Mouse (Mus musculus) ovary, postnatal 14 days (tissue): ENCODE results near the gene Gm17490.

Source experiments
- DNase-seq: peaks from one replicate; pipeline ENCODE4 v3.0.0; 2022; ENCODE audit warnings: low spot score

The Gm17490 gene

DNA sequence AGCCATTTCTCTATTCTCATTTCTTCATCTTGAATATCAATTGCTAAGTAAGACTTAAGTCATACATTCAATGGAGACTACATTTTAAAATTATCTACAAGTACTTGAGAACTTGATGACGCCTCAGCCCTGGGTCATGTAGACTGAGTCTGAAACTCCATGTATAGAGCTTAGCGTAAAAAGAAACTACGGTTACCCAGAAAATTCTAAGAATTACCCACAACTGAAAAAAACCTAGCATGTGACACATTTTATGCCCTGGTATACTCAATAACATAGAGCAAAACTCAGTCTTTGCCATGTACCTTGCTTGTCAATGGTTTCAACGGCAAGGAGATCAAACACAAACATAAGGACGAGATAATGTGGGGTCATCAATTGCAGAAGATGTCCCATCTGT, at the start of gene Gm17490:
Gm17490 (minus strand) TSS at position 375 of the 400 bp plus-strand sequence.
- no peak for DNase-seq

DNA sequence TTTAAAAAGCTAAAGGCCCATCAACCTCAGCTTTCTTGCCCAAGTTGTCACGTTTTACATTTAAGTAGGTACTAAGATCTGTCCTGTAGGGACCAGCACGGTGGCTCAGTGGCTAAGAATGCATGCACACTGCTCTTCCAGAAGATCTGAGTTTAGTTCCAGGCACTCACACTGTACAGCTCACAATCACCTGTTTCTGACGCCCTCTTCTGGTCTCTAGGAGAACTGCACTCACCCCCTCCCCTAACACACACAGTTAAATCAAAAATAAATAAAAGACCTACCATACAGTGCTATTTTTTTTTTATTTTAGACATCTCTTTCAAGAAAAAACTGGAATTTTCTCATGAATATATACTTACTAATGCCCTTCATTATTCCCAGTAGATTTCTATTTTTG, 46.1 kb upstream of the Gm17490 start:
- DNase-seq, result no peak

DNA sequence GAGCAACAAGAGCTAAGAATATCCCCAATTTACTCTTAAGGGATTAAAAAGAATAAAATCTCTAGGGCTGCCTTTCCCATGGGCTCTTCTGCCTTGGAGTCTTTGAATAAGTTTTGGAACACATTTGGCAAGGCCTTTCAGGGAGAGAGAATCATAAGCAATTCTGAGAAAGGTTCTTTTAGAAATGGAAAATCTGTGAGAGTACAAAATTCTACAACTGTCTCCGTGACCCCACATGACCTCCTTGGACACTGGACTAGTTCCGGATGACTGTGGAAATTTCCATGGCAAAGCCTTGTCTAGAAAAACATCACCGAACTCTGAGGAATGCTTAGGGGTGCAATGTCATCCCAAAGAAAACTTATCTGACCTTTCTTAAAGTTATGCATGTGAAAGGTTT, 39.3 kb upstream of the Gm17490 start:
- DNase-seq, result no peak

DNA sequence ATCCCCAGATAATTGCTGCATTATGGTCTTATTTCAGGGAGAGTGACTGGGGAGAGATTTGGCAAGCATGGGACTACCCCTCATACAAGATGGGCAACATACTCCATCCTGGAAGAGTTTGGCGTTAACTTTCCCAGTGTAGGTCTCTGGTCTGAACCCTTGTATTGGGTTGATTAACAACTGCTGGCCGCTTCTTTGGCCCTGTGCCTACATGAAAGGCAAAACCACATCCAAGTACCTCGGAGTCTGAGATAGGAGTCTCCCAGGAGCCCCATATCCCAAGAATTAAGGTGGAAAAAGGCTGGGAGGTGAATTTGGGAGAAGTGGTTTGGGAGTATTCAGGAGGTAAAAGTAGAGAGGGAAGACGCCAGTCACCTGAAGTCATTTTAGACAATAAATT, 38.7 kb upstream of the Gm17490 start:
- DNase-seq, result no peak

DNA sequence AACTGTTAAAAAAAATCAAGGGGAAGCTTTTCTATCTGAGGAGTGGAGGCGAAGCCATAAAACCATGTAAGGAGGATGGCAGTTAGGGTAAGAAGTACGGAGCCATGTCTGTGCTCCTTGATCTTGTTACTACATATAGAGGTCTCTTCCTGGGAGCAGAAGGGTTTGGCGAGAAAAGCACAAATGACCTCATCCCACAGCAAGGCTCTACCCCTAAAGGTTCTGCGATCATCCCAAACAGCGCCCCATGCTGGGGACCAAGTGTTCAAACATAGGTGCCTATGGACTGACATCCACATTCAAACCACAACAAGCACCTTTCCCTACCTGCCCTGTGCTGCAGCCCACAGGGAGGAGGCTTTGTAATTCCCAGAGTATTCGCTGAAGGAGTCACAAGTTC, 38.3 kb upstream of the Gm17490 start:
- DNase-seq, result peak; percentile 18

DNA sequence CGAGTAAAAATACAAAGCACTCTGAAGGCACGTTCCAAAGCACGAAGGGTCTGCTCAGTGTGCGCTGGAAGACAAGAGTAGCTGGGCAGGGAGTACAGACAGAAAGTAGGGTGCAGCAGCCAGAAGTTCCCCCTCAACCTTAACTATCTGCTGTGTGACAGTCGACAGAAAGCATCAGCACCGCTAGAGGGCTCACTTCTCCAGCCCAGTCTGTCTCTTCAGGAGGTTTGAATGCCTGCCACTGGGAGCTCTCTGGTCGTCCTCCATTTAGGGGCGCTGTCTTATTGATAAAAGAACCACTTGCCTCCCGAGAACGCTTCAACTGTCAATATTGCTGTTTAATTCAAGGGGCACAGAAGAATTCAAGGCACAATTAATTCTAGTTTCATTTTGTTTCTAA, 37.9 kb upstream of the Gm17490 start:
- peak; percentile 67 for DNase-seq

DNA sequence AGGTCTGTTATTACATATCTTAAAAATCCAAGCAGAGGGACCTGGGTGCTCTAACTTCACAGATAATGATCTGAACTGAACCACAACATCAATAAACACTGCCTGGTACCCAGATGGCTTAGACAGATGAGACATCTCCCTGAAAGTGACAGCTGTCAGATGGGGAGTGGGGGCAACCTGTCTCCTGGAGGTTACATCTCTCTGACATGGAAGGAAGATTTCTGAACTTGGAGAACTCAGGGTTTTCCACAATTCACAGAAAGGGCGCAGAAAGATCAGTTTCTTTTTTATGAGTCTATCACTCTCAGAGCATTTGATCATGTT, 36.8 kb upstream of the Gm17490 start:
- no peak for DNase-seq

DNA sequence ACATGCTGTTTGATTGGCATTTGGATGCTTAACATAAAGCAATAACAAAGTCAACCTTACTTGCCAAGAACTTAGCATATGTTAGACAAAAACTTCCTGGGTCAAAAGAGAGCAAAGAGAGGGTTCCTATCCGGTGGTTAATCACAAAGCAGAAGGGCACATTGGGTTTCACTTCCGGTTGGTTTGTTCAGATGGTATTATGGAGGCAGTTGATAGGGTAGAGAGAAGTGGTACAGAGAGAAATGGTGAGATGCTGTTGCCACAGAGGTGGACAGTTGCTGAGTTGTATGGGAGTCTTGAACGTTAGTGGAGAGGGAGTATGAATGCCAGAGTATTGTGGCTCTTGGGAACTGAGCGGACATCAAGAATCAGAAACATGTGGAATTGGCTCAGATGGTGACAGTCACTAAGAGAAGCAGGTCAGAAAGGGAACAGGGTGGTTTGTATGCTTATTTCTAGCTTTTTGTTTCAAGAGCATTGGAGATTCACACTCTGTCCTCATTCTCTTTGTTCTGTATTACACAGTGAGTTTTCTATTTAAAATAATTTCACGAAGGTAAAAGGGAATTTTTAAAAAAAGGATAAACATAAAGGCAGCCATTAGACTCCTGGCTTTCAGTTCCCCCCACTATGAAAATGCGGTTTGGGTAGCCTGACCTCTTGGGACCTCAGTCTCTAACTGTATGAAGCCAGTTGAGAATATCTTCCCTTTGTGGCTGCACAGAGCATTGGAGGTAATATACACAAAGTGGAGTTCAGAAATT, 36.3 kb upstream of the Gm17490 start:
- DNase-seq, result no peak

DNA sequence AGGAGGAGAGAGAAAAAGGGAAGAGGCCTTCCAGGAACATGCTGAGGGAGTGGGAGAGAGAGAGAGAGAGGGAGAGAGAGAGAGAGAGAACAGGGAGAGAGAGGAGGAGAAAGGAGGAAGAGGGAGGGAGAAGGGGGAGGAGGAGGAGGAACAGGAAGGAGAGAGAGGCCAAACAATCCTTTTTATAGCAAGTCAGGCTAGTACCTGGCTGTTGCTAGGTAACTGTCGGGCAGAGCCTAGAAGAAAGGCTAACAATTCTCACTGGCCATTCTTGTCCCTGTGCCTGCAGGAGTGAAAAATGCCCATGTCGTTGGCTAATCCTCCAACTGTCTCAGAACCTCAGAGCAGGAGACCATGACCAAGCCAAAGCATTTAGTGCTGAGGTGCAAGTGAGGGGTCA, 33.2 kb upstream of the Gm17490 start:
- DNase-seq, result no peak

DNA sequence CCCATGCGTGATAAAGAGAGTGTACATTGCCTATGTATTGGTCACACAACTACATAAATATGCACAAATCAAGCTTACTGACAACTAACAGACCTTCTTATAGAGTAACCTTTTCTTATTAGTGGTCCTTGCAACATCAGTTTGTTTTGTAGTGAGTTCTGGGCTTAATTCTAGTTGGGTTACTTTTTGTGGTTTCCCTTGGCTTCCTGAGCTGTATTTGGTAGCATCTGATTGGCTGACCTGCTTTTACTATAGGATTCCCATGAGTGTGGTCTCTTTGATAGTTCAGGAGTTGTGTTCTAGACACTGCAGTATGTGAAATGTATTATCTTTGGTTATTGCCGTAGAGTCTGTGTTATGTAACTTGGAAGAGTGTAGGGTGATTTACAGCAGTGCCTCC, 31.5 kb upstream of the Gm17490 start:
- no peak for DNase-seq

DNA sequence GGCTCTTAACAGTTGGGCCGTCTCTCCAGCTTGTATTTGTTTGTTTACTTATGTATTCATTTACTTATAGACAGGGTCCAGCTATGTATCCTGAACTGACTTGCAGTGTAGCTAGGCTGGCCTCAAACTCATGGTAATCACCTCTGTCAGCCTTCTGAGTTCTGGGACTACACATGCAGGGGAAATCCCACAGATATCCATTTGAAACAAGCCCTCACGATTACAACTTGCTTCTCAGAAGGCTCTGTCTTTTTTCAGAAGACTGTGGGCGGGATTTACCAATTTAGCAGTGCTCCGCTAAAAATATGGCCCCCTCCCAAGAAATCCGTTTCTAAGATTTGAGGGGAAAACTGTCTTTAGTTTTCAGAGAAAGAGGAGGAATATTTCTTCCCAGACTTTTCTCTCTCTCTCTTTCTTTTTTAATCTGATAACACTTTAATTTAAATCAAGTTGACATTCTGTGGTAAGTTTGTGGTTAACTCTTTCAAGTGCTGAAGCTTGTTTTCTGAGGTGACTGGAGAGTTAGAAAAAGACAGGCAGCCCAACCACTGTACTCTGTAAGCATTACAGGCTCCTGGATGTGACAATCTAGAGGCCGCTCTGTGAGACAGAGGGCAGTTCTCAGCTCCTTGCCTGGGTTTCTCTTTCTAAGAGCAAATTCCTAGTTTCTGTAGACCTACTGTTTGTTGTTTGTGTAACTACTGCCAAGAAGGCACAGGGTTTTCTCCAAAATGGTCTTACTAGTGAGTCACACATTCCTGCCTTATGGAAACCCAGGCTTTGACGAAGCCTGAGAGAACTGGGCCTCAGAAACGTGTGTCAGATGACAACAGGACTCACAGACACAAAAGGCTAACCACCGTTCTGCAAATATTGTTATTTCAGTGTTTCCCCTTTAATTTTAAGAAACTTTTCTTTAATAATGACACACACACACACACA, 29.2 kb upstream of the Gm17490 start:
- DNase-seq, result no peak

DNA sequence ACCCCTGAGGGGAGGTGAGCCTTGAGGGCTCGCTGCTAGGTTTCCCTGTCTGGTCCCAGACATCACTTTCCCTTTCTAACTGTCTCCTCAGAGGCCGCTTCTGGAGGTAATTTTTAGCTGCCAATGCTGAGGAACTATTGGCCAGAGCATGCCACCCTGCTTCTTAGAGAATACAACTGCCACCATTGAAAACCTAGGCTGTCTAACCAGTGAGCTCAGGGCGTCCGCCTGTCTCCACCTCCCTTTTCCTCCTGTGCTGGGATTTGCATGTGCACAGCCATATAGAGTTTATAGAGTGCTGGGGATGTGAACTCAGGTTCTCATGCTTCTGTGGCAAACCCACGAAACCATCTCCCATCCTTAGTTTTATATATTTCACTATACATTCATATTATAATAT, 27.7 kb upstream of the Gm17490 start:
- DNase-seq, result no peak

DNA sequence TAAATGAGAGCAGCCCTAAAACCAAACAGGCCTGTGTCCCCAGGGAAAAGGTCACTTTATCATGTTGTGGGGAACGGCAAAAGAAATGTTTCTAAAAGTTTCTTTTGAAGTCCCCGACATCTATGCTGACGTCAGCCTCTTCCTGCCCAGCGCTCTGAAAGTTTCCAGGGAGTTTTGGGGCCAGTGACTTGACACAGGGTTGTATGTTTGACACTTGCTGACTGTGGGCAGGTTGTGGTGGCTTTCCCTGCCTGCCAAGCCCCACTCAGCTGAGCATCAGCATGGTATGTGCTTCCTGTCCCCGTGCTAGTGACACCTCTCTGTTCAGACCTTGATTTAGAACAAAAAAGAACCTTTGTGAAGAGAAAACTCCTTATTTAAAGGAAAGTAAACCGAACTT, 27.3 kb upstream of the Gm17490 start:
- no peak for DNase-seq

DNA sequence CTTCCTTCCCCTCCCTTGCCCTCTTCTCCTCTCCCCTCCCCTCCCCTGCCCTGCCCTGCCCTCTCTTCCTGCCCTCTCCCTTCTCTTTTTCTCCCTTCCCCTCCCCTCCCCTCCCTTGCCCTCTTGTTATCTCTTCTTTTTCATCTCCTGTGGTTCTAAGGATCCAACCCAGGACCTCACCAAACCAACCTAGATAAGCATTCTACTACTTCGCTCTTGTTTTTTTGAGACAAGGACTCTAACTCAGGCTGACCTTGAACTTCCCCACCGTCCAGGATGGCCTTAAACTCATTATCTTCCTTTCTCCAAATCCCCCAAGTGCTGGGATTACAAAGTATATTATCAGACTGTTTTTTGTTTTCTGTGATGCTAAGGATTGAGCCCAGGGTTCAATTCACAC, 26.7 kb upstream of the Gm17490 start:
- no peak for DNase-seq

DNA sequence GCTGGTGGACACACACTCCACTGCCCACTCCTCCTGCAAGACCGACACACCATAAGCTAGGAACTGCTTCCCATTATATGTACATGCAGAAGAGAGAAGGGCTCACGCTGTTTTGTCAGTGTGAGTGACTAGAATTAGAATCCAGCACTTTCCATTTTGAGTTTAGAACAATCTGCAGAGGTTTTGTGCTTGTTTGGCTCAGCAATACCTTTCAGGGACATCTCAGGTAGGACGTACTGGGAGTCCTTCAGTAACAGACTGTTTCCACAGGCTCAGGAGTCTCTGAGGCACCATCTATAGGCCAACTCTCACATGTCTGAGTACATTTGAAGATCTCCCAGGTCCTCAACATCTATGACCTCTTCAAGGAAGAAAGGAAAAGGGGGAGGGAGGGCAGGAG, 26.1 kb upstream of the Gm17490 start:
- DNase-seq, result no peak

DNA sequence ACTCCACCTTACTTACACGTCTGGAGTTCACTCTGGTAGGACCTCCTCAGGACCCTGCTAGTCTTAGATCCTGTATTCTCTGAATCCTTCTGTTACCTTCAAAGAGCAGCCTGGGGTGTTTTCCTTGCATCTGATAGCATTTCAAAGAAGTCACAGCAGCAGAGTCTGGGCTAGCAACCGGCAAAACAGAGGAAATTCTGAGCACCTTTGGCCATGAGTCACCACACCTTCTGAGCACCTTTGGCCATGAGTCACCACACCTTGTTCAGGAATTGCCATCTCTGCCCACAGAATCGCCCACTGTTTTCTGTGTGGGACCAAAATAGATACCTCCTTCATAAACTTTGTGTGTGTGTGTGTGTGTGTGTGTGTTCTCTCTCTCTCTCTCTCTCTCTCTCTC, 25.4 kb upstream of the Gm17490 start:
- no peak for DNase-seq

DNA sequence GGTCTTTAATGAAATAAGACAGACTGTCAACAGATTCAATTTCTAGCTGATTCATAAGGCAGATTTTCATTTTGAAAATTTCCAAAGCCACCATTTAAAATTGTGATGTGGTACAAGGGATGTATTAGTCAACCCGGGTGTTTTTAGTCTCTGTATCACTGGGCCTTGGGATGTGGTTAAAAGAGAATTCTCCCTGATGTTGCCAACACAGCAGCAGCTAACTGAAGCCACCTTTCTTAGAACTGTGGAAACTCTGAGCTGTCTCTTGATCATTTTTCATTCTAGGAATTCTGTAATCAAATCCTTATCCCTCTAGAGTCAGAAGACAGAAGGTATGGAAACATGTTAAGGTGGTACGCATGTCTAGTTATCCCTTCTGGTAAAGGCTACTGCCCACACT, 19.2 kb upstream of the Gm17490 start:
- no peak for DNase-seq

DNA sequence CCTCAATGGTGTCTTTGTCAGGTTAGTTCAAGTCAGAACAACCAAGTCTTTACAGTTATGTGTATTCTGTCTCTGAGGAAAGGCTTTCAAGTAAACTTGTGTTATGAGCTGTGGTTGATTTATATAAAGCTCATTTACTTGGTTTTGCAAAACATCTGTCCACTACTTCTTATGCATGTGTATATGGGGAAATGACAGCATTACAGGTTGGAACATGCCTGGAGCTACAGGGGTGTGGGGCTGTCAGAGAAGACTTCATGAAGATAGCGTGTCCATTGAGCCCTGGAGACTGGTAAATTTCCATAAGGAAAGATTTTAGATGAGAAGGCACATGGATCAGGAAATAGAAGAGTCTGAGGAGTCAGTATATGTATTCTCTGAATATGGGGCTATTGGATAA, 18.0 kb upstream of the Gm17490 start:
- no peak for DNase-seq

DNA sequence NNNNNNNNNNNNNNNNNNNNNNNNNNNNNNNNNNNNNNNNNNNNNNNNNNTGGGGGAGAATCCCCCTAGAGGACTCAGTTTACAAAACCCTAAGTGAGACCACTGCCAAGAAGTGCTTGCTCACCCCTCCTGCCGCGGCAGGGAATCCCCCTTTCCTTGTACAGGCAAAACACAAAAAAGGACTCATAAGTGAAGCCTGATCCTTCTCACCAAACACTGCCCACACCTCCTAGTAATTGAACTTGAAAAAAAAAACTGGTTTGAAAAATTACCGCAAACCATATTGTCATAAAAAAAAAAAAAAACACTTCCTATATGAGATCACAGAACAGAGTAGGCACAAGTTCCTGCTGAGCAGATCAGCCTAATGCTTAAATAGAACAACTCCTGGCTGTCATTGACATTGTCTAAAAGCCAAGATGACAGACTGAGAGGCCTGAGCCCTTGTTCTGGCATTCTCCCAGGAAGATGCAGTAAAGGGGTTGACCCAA, 16.4 kb upstream of the Gm17490 start, which contains the start of gene Il2ra:
Il2ra (plus strand) TSS at position 357 of the 491 bp plus-strand sequence.
- DNase-seq, result no peak

DNA sequence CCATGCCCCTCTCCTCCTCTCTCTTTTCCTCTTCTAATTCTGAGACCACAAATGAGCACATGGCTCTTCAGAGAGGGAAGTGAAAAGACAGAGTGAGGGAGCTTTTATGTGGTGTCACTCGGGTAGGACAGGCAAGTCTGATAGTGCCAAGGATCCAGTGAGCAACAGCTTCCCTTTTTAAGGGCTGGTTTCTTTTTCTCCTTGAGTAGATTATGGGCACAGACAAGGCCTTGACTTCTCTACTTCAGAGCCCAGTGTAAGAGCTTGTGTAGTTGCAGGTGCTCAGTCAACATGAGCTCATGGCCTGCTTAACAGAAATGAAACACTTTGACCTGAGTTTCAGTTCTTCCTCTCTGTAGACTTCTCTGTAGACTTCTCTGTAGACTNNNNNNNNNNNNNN, 11.1 kb upstream of the Gm17490 start:
- no peak for DNase-seq

DNA sequence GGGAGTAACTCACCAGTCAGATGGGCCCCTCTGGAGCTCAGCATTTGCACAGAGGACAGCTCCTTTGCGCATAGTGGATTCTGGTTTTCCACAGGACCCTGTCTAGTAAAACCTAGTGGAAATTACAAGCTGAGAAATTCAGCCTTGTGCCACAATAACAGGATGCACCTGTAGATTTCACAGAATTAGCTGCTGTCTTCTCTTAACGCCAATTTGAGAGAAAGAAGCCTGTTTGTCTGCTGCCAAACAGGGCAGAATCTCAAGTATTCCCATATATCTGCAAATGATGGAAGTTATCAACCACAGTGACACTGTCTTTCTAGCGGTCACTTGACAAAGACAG, 10.0 kb upstream of the Gm17490 start:
- no peak for DNase-seq

DNA sequence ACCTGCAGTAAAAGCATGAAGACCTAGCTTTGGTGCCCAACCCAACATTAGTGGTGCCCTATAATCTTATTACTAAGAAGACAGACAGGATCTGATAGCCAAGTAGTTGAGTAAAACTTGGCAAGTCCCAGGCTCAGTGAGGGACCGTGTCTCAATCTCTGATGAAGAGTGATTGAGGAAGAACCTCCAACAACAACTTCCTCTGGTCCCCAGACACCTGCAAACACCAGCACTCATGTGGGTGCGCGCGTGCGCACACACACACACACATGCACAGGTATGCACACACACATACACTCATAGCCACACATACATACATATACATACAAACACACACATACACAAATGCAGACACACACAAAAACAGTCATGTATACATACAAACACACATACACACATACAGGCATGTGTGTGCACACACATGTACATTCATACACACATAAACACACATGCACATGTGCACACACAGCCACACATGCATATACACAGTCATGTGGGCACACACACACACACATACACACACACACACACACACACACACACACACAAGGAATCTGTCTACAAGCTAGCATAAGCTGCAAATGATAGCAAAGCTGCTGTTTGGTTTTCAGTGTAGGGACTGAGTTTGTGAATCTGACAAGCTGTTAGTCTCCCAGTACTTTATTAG, 9.5 kb upstream of the Gm17490 start:
- no peak for DNase-seq

DNA sequence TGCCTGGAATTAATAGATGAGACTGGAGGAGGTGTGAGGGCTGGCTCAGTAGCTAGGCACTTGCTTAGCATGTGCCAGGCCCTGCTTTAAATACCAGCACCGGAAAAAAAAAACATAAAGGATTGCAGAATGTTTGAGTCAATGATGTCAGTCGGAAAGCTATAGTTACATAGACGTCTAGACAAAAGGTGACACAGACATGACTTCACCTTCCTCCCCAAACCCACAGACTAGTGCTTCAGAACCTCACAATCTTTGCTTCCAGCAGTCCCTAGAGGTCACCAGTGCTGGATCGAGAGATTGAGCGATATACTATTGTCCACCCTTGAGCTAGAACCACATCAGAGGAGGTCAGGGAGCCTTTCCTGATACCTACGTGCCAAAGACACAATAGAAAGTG, 9.0 kb upstream of the Gm17490 start:
- DNase-seq, result no peak
